Mouse (Mus musculus): ENCODE results near the gene Gm28374. TPM values are rescaled to one million over a fixed set of nuclear protein-coding genes. Genes with fewer than 3 reads are reported as not detected.

The Gm28374 gene
- total RNA-seq, 2 experiments from 2014 or later: 0.72 to 0.84 TPM

- no peak for DNase-seq (ENCODE audit: low spot score in 2 of 2)
- intact Hi-C loops (cut with DNase I): no loop called here
These were observed 15.8 kb upstream of the Gm28374 start for GRCm38 (mm10) chr19:6097847-6098246.

- no peak for DNase-seq (ENCODE audit: low spot score in 2 of 2)
- intact Hi-C loops (cut with DNase I): no loop called here
These were observed 12.1 kb upstream of the Gm28374 start, which contains the start of gene AC131692.1 for GRCm38 (mm10) chr19:6094119-6094518. TSS of gene AC131692.1 (plus strand) at chr19:6094419.

GRCm38 (mm10) chr19:6088841-6089240 lies 6.8 kb upstream of the Gm28374 start:
- no peak for DNase-seq (ENCODE audit: low spot score in 2 of 2)
- intact Hi-C loops (cut with DNase I): no loop called here

- no peak for DNase-seq (ENCODE audit: low spot score in 2 of 2)
- intact Hi-C loops (cut with DNase I): loop anchor here (2.0 kb wide), 1 partner anchor 29 kb away; the partner anchor contains the start of genes Fau and Mrpl49
These were observed 3.4 kb upstream of the Gm28374 start for GRCm38 (mm10) chr19:6085417-6085879.

GRCm38 (mm10) chr19:6084478-6085248 lies 2.6 kb upstream of the Gm28374 start, which contains the start of the genes Zfpl1 and Cdca5:
TSS of gene Zfpl1 (minus strand) at chr19:6084956.
TSS of gene Cdca5 (plus strand) at chr19:6084983.
- DNase-seq (ENCODE audit: low spot score in 2 of 2): peak; percentile 95 to 97
- intact Hi-C loops (cut with DNase I): loop anchor here (1.0 to 2.0 kb wide), 2 partner anchors 28 to 38 kb away; partner anchors contain the start of genes Fau, Mrpl49 and Syvn1

GRCm38 (mm10) chr19:6079983-6080480 lies 2.0 kb downstream of the Gm28374 start, which contains the start of gene Tmem262:
TSS of gene Tmem262 (plus strand) at chr19:6080033.
- intact Hi-C loops (cut with DNase I): loop anchor here (5.0 kb wide), 1 partner anchor 37 kb away; the partner anchor contains the start of gene Sac3d1
- DNase-seq (ENCODE audit: low spot score in 2 of 2): no peak

- intact Hi-C loops (cut with DNase I): loop anchor here (5.0 kb wide), 1 partner anchor 41 kb away; the partner anchor contains the start of gene Sac3d1
- peak; percentile 87 to 89 for DNase-seq (ENCODE audit: low spot score in 2 of 2)
These were observed 5.3 kb downstream of the Gm28374 start, which contains the start of gene Vps51 for GRCm38 (mm10) chr19:6076564-6077393. TSS of gene Vps51 (minus strand) at chr19:6077231.

- intact Hi-C loops (cut with DNase I): no loop called here
- no peak for DNase-seq (ENCODE audit: low spot score in 2 of 2)
These were observed 8.2 kb downstream of the Gm28374 start for GRCm38 (mm10) chr19:6073889-6074288.

GRCm38 (mm10) chr19:6071261-6071660 lies 10.8 kb downstream of the Gm28374 start:
- DNase-seq (ENCODE audit: low spot score in 2 of 2): no peak
- intact Hi-C loops (cut with DNase I): no loop called here

- DNase-seq (ENCODE audit: low spot score in 2 of 2): no peak
- intact Hi-C loops (cut with DNase I): no loop called here
These were observed 11.3 kb downstream of the Gm28374 start for GRCm38 (mm10) chr19:6070571-6071250.

GRCm38 (mm10) chr19:6069851-6070250 lies 12.2 kb downstream of the Gm28374 start:
- intact Hi-C loops (cut with DNase I): loop anchor here (5.0 kb wide), 1 partner anchor 267 kb away; no protein-coding TSS in a partner anchor
- DNase-seq (ENCODE audit: low spot score in 2 of 2): no peak

GRCm38 (mm10) chr19:6068951-6069350 lies 13.1 kb downstream of the Gm28374 start:
- no peak for DNase-seq (ENCODE audit: low spot score in 2 of 2)
- intact Hi-C loops (cut with DNase I): loop anchor here (5.0 kb wide), 1 partner anchor 268 kb away; no protein-coding TSS in a partner anchor

- intact Hi-C loops (cut with DNase I): loop anchor here (5.0 kb wide), 1 partner anchor 269 kb away; no protein-coding TSS in a partner anchor
These were observed 14.2 kb downstream of the Gm28374 start, which contains the start of gene Tm7sf2 for GRCm38 (mm10) chr19:6067724-6068415. TSS of gene Tm7sf2 (minus strand) at chr19:6068373.

GRCm38 (mm10) chr19:6067011-6067723 lies 14.9 kb downstream of the Gm28374 start:
- peak; percentile 79 to 82 for DNase-seq (ENCODE audit: low spot score in 2 of 2)
- intact Hi-C loops (cut with DNase I): loop anchor here (5.0 kb wide), 1 partner anchor 270 kb away; no protein-coding TSS in a partner anchor

More at GRCm38 (mm10) chr19:6067724-6068415, 14.2 kb downstream of the Gm28374 start, which contains the start of gene Tm7sf2:
- DNase-seq (ENCODE audit: low spot score in 2 of 2): peak; percentile 82 to 84

- intact Hi-C loops (cut with DNase I): loop anchor here (5.0 kb wide), 1 partner anchor 271 kb away; no protein-coding TSS in a partner anchor
- no peak for DNase-seq (ENCODE audit: low spot score in 2 of 2)
These were observed 15.5 kb downstream of the Gm28374 start for GRCm38 (mm10) chr19:6066571-6066970.

- DNase-seq (ENCODE audit: low spot score in 2 of 2): no peak
- intact Hi-C loops (cut with DNase I): no loop called here
These were observed 19.0 kb downstream of the Gm28374 start for GRCm38 (mm10) chr19:6063081-6063480.

- DNase-seq (ENCODE audit: low spot score in 2 of 2): no peak
- intact Hi-C loops (cut with DNase I): no loop called here
These were observed 19.6 kb downstream of the Gm28374 start for GRCm38 (mm10) chr19:6062418-6062817.
